Mouse (Mus musculus) left cerebral cortex, adult 2 months (tissue): ENCODE data around the gene Cnp. TPM values are rescaled to one million over a fixed set of nuclear protein-coding genes. Genes with fewer than 3 reads are reported as not detected.
"Not testable (repeated sequence)": the region's sequence is repeated elsewhere in the genome, so short reads cannot be mapped to it uniquely, and the experiment has no call there.

Experiments used
- DNase-seq, 2 experiments: peaks; one replicate each; pipeline ENCODE4 v3.0.0; 2021 to 2022; ENCODE audit warnings: low spot score in 2 of 2, mixed read lengths in 1 of 2; ENCODE audit errors: extremely low spot score in 1 of 2
- H3K27ac ChIP-seq: fragments of 200-600 bp; 2 replicates; pipeline ENCODE4 v1.8.1; 2022
- H3K4me3 ChIP-seq: fragments of 200-600 bp; 2 replicates; pipeline ENCODE4 v1.8.1; 2022
- CTCF ChIP-seq: fragments of 200-600 bp; IDR thresholded peaks from 2 replicates; pipeline ENCODE4 v1.8.1; 2022; ENCODE audit warnings: antibody characterized with exemption, mild to moderate bottlenecking, moderate library complexity
- intact Hi-C: fragments of 180-260 bp; cut with DNase I; formaldehyde crosslinking; loops from one replicate; pipeline ENCODE4 v1.15.1; 2025
- total RNA-seq, 2 experiments: library from RNA; stranded (reverse); gene quantifications; 2 replicates each; pipeline ENCODE4 v1.2.3; 2021

Cnp gene
- total RNA-seq, 2 experiments from 2014 or later, result 117 to 121 TPM

DNA sequence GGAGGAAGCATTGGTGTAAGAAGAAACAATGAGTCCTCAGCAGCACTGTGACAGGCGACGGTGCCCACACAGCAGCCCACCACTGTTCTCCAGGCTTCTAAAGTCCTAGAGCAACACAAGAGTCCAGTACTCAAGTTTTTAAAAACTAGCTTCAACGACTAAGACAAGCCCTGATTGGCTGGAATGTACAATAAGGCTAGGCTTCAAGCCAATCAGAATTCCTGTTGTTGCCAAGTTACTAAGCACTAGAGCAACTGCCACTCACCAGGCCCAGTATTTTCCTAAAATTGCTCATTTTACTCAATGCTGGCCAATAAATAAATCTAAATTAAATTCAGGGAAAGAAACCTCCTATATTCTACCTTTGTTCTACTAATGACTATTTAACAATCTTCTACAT is 38.5 kb downstream of the Cnp start:
- Histone ChIP-seq H3K27ac (no peak overlapping the region), H3K4me3 (no peak overlapping the region)
- TF ChIP-seq CTCF, result no peak
- DNase-seq, result no peak
- intact Hi-C loops, result no loop called here

DNA sequence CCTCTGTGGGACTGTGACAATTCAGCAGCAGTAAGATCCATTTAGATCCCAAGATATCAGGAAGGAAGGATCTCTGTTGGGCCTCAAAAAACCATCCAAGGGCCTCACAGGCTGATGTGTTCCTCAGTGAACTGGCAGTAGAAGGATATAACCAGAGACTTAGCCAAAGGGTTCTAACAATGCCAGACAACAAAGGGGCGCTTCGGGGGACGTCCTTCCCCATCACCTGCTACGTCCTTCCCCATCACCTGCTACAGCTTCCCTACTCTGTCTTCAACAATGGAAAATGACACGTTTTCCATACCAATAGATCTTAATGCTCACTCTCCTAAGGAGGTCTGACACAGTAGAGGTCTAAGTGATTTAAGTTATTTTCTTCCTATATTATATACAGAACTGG is 41.6 kb downstream of the Cnp start:
- no peak for DNase-seq

DNA sequence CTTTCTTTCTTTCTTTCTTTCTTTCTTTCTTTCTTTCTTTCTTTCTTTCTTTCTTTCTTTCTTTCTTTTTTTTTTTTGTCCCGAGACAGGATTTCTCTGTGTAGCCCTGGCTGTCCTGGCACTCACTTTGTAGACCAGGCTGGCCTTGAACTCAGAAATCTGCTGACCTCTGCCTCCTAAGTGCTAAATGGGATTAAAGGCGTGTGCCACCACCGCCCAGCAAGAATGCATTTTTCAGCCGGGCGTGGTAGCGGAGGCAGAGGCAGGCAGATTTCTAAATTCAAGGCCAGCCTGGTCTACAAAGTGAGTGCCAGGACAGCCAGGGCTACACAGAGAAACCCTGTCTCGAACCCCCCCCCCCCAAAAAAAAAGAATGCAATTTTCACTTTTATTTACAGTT is 42.1 kb downstream of the Cnp start:
- DNase-seq, H3K27ac ChIP-seq, H3K4me3 ChIP-seq, intact Hi-C loops: not testable (repeated sequence)

More for the DNA sequence above, 41.6 kb downstream of the Cnp start:
- no peak for TF ChIP-seq CTCF
- intact Hi-C loops, result no loop called here
- no peak overlapping the region for H3K4me3 ChIP-seq
- no peak overlapping the region for H3K27ac ChIP-seq

DNA sequence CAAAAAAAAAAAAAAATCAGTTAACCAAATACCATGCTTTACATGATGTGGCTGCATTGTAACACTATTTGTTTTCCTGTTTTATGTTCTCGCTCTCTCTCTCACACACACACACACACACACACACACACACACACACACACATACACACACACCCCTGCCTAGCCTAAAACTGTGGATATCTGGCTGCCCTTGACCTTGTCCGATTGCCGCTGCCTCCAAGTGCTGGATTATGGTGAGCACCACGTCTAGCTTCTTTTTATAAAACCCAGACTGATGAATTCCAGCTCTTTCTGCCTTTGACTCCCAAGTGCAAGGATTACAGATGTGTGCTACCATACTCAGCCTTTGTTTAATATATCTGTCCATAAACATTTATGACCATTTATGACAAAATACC is 42.8 kb downstream of the Cnp start:
- TF ChIP-seq CTCF, result no peak
- Histone ChIP-seq H3K27ac (no peak overlapping the region), H3K4me3 (no peak overlapping the region)
- DNase-seq, result no peak
- intact Hi-C loops, result no loop called here

DNA sequence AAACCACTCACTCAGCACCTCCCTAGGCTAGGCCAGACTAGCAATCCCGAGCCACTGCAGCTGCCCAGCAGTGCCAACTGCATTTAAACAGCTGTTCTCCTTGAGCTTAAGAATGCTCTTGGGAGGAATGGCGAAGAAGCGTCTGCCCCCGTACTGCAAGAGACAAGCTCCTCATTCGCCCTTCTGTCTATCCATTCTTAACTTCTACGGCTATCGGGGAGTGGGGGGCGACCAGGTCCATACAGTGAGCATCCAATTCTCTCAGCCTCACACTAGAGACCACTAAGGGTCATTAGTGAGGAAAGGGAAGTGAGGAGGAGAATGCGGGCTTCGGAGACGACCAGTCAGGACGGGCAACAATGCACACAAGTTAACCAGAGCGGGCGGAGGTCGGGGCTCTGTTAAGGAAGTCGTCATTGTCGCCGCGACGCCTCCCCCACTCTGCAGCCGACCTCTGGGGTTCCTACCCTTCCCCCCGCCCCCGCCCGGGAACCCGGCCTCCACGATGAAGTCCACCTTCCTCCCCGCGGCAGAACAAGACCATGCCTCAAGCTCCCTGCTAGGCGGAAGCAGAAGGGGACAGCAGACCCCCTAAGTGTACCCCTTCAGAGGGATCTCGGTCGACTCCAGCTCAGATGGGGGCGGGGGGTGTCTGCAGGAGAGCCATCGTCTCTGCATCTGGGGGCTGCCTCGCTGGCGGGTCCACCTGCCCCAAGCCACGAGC is 44.2 kb downstream of the Cnp start, which contains the start of gene Nkiras2:
Gene Nkiras2, plus strand, starts transcription at position 484 of the 724 bp plus-strand sequence.
- Histone ChIP-seq H3K27ac (peak within 1 kb of the TSS; percentile 90), H3K4me3 (peak within 1 kb of the TSS; percentile 86)
- DNase-seq, result peak in 1 of 2 experiments; percentile 36
- TF ChIP-seq CTCF, result no peak
- intact Hi-C loops, result loop anchor here (2.0 kb wide), 1 partner anchor 48 kb away; no protein-coding TSS in a partner anchor

DNA sequence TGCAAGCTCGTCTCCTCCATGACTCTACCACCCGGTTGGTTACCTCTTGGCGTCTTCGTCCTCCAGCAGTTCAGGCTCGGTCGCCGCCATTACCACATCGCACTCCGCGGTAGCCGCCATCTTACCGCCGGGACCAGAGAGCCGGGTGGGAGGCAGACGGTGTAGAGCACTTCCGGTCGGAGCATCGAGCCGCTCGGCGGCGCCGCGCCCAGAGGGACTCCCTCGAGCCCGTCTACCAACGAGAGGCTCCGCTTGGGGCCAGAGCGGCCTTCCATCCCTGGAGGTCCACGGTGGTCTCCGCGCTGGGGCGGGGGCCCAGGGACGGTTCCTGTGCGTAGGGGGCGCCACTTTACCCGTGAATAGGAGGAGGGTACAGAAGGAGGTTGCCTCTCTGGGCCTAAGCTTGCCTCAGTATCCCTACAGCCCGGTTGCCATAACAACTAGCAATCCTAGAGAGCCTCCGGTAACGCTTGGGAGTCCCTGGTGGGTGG is 44.8 kb downstream of the Cnp start:
- intact Hi-C loops, result loop anchor here (2.0 kb wide), 1 partner anchor 49 kb away; no protein-coding TSS in a partner anchor
- peak overlapping the region; percentile 86 for H3K4me3 ChIP-seq
- DNase-seq, result peak; percentile 95 to 97
- peak; percentile 42 for TF ChIP-seq CTCF
- H3K27ac ChIP-seq, result peak overlapping the region; percentile 90

DNA sequence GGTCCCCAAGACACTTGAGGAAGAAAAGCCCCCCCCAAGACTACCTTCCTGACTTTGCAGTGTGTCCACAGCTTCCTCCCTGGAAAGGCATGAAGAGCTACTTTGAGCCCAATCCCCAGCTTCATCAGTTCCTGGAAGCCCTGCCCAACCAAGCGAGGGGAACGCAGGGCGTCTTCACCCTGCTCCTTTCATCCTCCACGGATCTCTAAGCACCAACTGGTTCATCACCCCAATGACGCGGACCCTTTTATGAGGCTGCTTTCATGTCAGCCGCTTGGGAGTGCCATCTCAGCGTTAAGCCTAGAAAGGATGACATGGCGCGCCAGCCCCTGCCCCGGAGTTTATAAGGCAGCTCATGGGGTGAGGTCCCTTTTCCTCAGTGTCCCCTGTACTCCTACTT is 45.3 kb downstream of the Cnp start, which contains the start of gene Dnajc7:
Gene Dnajc7, minus strand, starts transcription at position 187 of the 400 bp plus-strand sequence.
- no peak for TF ChIP-seq CTCF
- intact Hi-C loops, result loop anchor here (2.0 kb wide), 1 partner anchor 49 kb away; no protein-coding TSS in a partner anchor
- peak within 1 kb of the TSS; percentile 90 for H3K27ac ChIP-seq
- no peak for DNase-seq
- peak within 1 kb of the TSS; percentile 86 for H3K4me3 ChIP-seq

DNA sequence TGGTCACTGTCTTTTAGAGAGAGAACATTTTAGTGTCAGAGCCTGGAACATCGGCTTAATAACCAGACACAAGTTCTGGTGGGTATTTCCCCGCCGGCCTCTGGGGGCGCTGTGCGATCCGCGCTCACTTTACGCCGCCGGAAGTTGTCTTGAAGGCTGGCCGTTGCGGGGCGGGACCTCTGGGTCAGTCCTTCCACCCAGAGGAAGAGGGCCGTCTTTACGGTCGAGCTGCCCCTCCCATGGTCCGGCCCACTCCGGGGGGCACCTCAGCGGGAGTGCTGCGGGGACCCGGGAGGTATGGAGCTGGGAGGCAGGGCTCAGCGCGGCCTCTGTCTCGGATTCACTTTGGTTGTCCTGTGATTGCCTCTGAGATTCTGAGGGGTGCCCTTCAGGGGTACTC is 48.0 kb downstream of the Cnp start:
- Histone ChIP-seq H3K27ac (peak overlapping the region; percentile 91), H3K4me3 (peak overlapping the region; percentile 69)
- DNase-seq, result peak; percentile 96 to 97
- intact Hi-C loops, result no loop called here
- TF ChIP-seq CTCF, result peak; percentile 99

DNA sequence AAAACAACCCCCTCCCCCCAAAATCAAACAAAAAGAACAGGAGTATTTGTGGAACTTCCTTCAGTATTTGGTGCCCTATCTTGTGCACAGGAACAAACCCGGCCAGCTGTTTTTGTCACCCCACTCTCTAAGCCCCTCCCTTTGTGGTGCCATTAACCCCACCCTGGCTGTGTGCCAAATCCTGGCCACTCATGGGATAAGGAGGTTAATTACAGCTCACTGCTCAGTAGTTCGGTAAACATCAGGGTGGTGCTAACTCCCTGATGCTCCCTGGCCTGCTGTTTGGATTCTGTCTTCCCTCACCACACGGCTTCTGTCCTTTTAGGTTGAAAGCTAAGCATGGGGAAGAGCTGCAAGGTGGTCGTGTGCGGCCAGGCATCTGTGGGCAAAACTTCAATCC is 49.2 kb downstream of the Cnp start:
- DNase-seq, result no peak
- intact Hi-C loops, result no loop called here
- TF ChIP-seq CTCF, result no peak
- Histone ChIP-seq H3K4me3 (no peak overlapping the region), H3K27ac (no peak overlapping the region)

DNA sequence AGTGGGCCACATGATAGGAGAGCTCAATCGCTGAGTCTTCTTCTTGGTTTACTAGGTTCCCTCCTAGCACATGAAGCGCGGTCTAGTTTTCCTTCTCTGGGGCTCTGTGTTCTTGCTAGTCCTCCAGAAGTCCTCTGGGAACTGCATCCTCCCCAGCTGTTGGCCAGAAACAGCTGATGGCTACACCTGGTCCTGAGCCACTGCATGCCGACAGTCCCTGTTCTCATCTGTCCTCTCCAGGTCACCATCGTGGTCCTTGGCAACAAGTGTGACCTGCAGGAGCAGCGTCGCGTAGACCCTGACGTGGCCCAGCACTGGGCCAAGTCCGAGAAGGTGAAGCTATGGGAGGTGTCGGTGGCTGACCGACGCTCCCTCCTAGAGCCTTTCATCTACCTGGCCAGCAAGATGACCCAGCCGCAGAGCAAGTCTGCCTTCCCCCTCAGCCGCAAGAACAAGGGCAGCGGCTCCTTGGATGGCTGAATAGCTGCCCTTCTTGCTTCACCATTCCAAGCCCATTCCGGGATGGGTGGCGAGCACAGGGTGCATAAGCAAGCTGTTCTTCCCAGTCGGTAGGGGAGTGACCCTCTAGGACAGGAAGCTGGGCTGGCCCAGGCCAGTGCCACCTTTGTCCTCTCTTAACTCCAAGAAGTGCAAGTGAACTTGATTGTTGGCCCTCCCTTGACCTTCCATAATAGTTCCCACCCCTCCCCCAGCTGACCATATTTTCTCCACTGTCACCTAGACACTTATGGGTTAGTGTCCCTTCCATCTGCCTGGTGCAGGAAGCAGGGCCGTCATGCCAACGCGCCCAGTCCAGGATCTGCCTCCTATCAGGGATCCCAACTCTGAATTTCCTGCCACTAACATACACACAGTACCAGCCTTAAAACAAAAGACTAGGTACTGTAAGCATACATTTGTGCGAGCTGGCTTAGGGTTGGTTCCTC is 51.3 kb downstream of the Cnp start:
- TF ChIP-seq CTCF, result no peak

DNA sequence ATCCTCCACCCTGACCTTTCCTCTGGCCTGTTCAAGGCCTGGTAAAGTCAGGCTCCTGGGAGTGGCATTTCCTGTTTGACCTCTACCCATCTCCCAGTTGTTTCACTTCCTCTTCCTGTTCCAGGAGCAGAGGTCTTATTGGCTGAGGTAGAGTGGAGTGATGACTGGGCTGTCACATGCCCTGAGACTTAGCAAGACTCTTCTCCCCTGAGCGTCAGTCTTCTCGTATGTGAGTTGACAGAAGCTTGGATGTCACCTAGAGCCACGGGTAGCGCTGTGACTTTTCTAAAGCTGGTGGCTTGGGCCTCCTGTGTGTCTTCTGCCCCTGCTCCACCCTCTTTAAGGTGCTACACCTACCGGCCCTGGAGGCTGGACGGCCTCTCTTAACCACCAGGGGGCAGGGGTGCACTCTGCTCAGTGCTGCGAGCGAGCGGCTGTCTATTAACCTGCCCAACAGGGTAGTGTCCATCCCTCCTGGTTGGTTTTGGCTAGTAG is 52.0 kb downstream of the Cnp start:
- peak; percentile 85 for TF ChIP-seq CTCF
- H3K27ac ChIP-seq, result no peak overlapping the region
- DNase-seq, result peak; percentile 67 to 77
- H3K4me3 ChIP-seq, result no peak overlapping the region
- intact Hi-C loops, result loop anchor here (1.0 to 2.0 kb wide), 2 partner anchors 68 to 76 kb away; no protein-coding TSS in a partner anchor

More for the DNA sequence above, 51.3 kb downstream of the Cnp start:
- intact Hi-C loops, result loop anchor here (2.0 kb wide), 1 partner anchor 77 kb away; no protein-coding TSS in a partner anchor
- DNase-seq, result no peak
- H3K27ac ChIP-seq, result no peak overlapping the region
- no peak overlapping the region for H3K4me3 ChIP-seq

DNA sequence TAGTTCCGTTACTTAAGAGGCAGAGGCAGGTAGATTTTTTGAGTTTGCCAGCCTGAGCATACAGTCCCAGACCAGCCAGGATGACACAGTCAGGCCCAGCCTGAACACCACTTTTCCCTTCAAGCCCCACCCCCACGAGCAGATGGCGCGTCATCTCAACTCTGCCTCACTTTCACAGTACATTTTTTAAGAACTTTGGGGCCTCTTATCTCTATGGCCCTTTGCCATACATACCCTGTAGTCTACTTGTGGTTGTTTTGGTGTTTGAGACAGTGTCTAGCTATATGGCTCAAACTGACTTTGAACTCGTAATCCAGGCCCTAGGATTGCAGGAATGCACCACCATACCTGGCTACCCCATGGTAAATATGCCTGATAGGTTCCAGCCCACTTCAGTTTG is 53.4 kb downstream of the Cnp start:
- intact Hi-C loops, result no loop called here
- Histone ChIP-seq H3K27ac (no peak overlapping the region), H3K4me3 (no peak overlapping the region)
- DNase-seq, result no peak
- no peak for TF ChIP-seq CTCF
